Mouse (Mus musculus): ENCODE data around the gene Armc7. TPM values are rescaled to one million over a fixed set of nuclear protein-coding genes. Genes with fewer than 3 reads are reported as not detected.
"Not testable (repeated sequence)": the region's sequence is repeated elsewhere in the genome, so short reads cannot be mapped to it uniquely, and the experiment has no call there.

The Armc7 gene
- total RNA-seq, 2 experiments from 2014 or later: 10.3 to 11.1 TPM

DNA sequence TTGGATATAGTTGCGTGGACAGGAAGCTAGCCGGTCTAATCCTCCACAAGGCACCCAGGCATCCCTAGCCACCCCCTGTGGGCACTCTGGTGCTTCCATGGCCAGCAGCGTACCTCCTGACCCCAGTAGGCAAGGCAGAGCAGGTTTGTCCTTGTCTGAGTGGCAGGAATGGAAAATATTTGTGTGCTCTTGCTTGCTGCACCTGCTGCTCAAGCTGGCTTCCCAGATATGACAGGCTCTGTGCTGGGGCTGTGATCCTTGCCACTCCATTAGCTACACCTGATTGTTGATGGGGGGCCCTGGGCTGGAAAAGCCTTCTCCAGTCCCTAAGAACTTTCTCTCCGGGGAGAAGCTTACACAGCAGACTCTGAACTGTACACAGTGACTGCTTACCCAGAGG, 22.2 kb upstream of the Armc7 start:
- DNase-seq (ENCODE audit: low spot score in 2 of 2): no peak

DNA sequence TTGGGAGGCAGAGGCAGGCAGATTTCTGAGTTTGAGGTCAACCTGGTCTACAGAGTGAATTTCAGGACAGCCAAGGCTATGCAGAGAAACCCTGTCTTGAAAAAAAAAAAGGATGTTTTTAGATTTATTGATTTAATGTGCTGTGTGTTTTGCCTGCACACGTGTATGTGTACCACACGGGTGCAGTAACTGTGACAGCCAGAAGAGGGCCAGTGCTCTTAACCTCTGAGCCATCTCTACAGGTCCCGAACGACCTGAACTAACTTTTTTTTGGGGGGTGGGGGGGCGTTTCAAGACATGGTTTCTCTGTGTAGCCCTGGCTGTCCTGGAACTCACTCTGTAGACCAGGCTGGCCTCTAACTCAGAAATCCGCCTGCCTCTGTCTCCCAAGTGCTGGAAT, 20.6 kb upstream of the Armc7 start:
- not testable (repeated sequence) for DNase-seq (ENCODE audit: low spot score in 2 of 2)

DNA sequence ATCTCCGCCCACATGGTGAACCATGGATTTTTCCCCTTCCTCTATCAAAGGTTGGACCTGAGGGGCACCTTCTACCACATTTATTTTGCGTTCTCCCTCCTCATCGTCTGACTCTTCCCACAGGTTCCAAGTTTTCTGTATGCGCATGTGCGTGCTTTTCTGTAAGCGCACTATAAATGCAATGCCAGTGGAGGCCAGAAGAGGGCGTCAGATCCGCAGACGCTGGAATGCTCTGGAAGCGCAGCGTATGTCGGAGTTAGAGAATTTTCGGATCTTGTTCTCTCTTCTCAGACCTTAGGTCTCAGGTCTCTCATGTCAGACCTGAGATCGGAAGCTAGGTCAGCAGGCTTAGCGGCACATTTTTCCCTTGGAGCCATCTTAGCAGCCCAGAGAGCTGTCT, 19.8 kb upstream of the Armc7 start:
- DNase-seq (ENCODE audit: low spot score in 2 of 2): no peak

DNA sequence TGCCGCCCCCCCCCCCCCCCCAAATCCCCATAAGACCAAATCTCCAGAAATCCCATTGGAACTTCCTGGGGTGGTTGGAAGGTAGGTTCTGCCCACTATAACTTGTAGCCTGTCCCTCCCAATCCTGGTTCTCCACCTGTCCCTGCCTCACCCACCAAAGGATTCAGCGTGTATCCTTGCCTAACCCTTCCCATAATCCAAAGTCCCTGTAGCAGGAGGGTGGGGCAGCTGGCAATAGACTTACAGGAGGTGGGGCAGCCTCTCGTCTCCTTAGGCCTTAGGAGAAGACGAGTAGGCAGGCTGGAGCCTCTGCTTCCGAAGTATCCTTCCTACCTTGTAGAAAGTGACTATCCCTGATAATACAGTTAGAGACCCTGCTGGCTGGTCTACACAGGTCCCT, 19.3 kb upstream of the Armc7 start:
- no peak for DNase-seq (ENCODE audit: low spot score in 2 of 2)

DNA sequence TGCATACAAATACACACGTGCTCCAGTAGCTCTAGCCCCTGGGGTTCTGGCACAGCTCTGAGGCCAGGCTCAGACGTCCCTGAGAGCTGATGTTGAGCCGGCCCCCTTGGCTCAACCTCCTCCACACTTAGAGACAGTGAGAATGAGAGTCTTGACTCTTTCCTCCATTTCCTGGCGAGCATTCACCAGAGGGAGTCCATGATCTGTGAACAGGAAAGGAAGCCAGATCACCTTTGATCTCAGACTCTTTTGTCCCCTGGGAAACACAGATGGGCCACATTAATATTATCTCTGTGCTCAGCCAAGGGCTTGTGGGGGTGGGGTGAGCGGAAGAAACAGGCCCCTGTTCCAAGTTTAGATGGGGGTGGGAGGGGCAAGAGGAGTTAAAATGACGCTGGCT, 18.1 kb upstream of the Armc7 start:
- no peak for DNase-seq (ENCODE audit: low spot score in 2 of 2)

DNA sequence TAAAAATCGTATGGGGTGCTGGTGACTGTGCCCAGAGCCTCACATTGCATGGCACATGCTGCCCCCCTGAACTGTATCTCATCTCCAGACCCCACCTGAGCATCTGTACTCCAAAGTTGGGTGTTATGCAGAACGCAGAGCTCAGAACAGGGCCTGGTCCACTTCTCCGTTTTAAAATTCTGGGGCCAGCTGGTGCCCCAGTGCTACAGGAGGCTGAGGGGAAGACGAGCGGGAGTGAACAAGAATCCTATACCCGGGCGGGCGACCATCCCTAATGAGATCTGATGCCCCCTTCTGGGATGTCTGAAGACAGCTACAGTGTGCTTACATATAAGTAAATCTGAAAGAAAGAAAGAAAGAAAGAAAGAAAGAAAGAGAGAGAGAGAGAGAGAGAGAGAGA, 14.5 kb upstream of the Armc7 start:
- no peak for DNase-seq (ENCODE audit: low spot score in 2 of 2)

- no peak for DNase-seq (ENCODE audit: low spot score in 2 of 2)
These were observed 13.6 kb upstream of the Armc7 start for GRCm38 (mm10) chr11:115461846-115462242.

GRCm38 (mm10) chr11:115462243-115462891, 13.1 kb upstream of the Armc7 start, which contains the start of gene Slc16a5:
TSS of gene Slc16a5 (plus strand) at chr11:115462474.
- DNase-seq (ENCODE audit: low spot score in 2 of 2): no peak

GRCm38 (mm10) chr11:115463397-115463796, 12.1 kb upstream of the Armc7 start:
- no peak for DNase-seq (ENCODE audit: low spot score in 2 of 2)

DNA sequence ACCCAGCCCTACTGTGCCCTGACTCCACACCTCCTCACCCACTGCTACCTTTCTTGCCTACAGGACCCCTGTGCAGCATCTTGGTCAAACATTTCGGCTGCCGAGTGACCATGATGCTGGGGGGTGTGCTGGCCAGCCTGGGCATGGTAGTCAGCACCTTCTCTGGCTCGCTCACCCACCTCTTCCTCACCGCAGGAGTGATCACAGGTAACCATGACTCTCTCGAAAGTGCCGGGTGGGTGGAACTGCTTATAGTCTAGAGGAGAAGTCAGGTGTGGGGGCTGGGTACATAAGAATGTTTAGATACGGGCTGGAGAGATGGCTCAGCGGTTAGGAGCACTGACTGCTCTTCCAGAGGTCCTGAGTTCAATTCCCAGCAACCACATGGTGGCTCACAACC, 10.6 kb upstream of the Armc7 start:
- no peak for DNase-seq (ENCODE audit: low spot score in 2 of 2)

DNA sequence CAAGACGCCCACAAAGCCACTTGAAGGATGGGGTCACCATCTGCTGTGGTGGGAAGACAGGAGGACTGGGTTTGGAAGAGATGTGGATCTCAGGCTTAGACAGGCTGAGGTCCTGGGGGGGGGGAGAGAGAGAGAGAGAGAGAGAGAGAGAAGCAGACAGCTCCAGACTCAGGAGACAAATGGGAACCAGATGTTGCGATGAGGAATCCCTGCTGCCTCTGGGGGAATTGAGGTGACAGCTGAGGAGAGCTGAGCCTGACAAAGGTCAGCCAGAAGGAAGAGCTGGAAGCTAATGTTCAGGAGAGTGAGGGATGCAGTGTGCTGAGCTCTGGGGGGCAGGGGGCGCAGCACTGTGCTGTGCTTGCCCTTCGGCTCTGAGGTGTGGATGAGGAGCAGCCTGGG, 8.2 kb upstream of the Armc7 start:
- no peak for DNase-seq (ENCODE audit: low spot score in 2 of 2)

- no peak for DNase-seq (ENCODE audit: low spot score in 2 of 2)
These were observed 3.3 kb upstream of the Armc7 start for GRCm38 (mm10) chr11:115472183-115472582.

DNA sequence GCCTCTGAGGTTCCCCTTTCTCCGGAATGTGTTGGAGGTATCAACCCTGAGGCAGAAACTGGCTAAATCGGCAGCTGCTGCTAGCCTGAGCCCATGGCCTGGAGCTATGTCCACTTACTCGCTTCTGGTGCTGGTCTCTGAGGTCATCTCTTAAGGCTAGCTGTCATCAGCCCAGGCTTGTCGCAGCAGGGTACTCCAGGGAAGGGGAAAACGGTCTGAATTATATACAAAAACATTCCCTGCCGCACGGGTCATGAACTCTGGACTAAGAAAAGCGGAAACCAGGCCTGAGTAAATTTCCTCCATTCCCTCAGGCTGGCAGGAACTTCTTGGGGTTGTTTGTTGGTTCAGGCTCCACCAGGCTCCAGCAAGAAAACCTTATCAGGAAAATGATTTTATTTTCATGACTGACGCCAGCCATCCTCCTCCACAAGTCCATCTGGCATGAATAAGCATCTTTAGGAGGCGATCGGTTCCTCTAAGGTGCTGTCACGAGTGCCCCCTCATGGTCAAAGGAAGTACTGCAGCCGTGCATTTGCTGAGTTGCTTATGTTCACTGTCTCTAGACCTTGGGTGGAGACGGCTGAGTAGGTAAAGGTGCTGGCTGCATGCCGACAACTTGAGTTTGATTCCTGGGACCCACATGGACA, 1.7 kb upstream of the Armc7 start:
- DNase-seq (ENCODE audit: low spot score in 2 of 2): peak; percentile 95

DNA sequence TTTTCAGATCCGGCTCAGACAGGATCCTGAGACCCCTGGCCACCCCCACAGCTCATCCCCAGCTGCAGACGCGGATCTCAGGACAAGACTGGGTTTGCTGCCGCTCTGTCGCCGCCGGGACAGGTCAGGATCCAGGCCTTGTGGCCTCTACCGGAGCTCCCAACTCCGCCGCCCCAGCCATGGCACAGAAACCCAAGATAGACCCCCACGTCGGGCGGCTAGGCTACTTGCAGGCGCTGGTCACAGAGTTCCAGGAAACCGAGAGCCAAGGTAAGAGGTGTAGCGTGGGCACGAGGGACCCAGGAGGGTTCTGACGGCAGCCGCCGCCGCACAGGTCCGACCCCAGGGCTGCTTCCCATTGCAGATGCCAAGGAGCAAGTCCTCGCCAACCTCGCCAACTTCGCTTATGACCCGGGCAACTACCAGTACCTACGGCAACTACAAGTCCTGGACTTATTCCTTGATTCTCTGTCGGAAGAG, 331 bp downstream of the Armc7 start:
- DNase-seq (ENCODE audit: low spot score in 2 of 2): no peak

DNA sequence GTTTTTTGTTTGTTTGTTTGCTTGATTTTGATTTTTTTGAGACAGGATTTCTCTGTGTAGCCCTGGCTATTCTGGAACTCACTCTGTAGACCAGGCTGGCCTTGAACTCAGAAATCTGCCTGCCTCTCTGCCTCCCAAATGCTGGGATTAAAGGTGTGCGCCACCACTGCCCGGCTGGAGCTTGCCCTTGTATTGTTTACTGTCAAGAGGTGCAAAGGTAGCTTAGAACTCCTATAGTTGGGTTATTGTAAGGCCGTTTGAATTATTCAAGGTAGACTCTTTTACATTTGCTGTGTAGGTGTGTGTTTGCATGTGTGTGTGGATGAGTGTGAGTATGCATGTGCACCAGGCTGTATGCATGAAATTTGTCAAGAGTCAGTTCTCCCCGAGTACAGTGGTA, 1.2 kb downstream of the Armc7 start:
- not testable (repeated sequence) for DNase-seq (ENCODE audit: low spot score in 2 of 2)

GRCm38 (mm10) chr11:115477388-115477787, 1.9 kb downstream of the Armc7 start:
- not testable (repeated sequence) for DNase-seq (ENCODE audit: low spot score in 2 of 2)

- no peak for DNase-seq (ENCODE audit: low spot score in 2 of 2)
These were observed 3.0 kb downstream of the Armc7 start for GRCm38 (mm10) chr11:115478296-115478938.

- no peak for DNase-seq (ENCODE audit: low spot score in 2 of 2)
These were observed 6.2 kb downstream of the Armc7 start for GRCm38 (mm10) chr11:115481553-115482259.

- DNase-seq (ENCODE audit: low spot score in 2 of 2): peak in 1 of 2 experiments; percentile 35
These were observed 7.8 kb downstream of the Armc7 start for GRCm38 (mm10) chr11:115483278-115483677.

DNA sequence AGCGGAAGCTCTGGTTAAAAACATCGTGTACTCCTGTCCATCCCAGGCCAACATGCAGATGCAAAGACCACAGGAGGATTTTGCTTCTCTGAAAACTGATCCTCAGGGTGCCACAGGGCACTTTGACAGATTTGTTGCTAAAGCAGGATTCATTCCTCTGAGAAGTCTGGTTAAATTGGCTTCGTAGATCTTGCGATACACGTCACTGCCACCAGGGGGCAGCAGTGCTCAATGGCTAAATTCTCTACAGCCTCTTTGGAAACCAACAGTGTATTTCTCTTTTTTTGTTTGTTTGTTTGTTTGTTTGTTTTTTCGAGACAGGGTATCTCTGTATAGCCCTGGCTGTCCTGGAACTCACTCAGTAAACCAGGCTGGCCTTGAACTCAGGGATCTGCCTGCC, 8.3 kb downstream of the Armc7 start:
- peak; percentile 89 to 92 for DNase-seq (ENCODE audit: low spot score in 2 of 2)

DNA sequence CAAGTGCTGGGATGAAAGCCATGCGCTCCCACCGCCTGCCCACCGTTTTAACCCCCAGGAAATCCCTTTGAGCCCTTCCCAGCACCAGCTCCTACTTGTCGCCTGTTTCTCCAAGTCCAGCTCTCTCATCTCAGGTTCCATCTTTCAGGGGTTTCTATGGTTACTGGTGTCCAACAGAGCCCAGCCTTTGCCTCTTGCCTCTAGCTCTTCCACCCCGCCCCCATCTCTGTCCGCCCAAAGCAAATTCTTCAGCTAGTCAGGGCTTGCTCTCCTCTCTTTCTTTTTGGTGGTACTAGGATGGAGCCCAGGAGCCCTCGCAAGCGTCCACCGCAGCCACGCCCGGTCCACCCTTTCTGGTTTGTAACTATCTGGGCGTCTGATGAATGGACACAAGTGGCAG, 9.7 kb downstream of the Armc7 start:
- DNase-seq (ENCODE audit: low spot score in 2 of 2): no peak
